Mouse (Mus musculus) layer of hippocampus, adult 11-12 months (tissue): Measurements from ENCODE around the gene Cbx5.
A peak's percentile ranks its signal among the peaks of the same experiment; 100 is the strongest.
"Not testable (repeated sequence)": the region's sequence is repeated elsewhere in the genome, so short reads cannot be mapped to it uniquely, and the experiment has no call there.

Source experiments
- DNase-seq: peaks from one replicate; pipeline ENCODE4 v3.0.0; 2022; ENCODE audit warnings: low spot score

Cbx5 gene

GRCm38 (mm10) chr15:103250195-103250740 lies 10.7 kb upstream of the Cbx5 start:
- peak; percentile 41 for DNase-seq

GRCm38 (mm10) chr15:103249511-103249910 lies 9.9 kb upstream of the Cbx5 start:
- DNase-seq = not testable (repeated sequence)

- no peak for DNase-seq
These were observed 9.0 kb upstream of the Cbx5 start for GRCm38 (mm10) chr15:103248401-103249313.

- no peak for DNase-seq
These were observed 8.3 kb upstream of the Cbx5 start for GRCm38 (mm10) chr15:103247782-103248400.

- DNase-seq = no peak
These were observed 7.6 kb upstream of the Cbx5 start for GRCm38 (mm10) chr15:103247078-103247781.

- DNase-seq = no peak
These were observed 6.0 kb upstream of the Cbx5 start for GRCm38 (mm10) chr15:103245616-103246015.

- no peak for DNase-seq
These were observed 3.3 kb upstream of the Cbx5 start for GRCm38 (mm10) chr15:103242885-103243284.

- DNase-seq = not testable (repeated sequence)
These were observed 1.7 kb upstream of the Cbx5 start for GRCm38 (mm10) chr15:103241071-103242018.

GRCm38 (mm10) chr15:103240160-103241028 lies 778 bp upstream of the Cbx5 start, which contains the start of gene Hnrnpa1:
Gene Hnrnpa1 (plus strand): TSS chr15:103240432.
- DNase-seq = peak; percentile 96

- DNase-seq = peak; percentile 96
These were observed 409 bp downstream of the Cbx5 start for GRCm38 (mm10) chr15:103239130-103239684.

- no peak for DNase-seq
These were observed 2.3 kb downstream of the Cbx5 start for GRCm38 (mm10) chr15:103237295-103237694.

GRCm38 (mm10) chr15:103233119-103233518 lies 6.5 kb downstream of the Cbx5 start:
- DNase-seq = no peak

- DNase-seq = no peak
These were observed 10.7 kb downstream of the Cbx5 start for GRCm38 (mm10) chr15:103228904-103229303.

- DNase-seq = no peak
These were observed 12.0 kb downstream of the Cbx5 start for GRCm38 (mm10) chr15:103227572-103227971.

GRCm38 (mm10) chr15:103227022-103227421 lies 12.6 kb downstream of the Cbx5 start:
- DNase-seq = no peak

- no peak for DNase-seq
These were observed 15.5 kb downstream of the Cbx5 start for GRCm38 (mm10) chr15:103224161-103224560.

- no peak for DNase-seq
These were observed 18.2 kb downstream of the Cbx5 start for GRCm38 (mm10) chr15:103221386-103221785.

GRCm38 (mm10) chr15:103220785-103221184 lies 18.8 kb downstream of the Cbx5 start:
- no peak for DNase-seq

GRCm38 (mm10) chr15:103216052-103216451 lies 23.6 kb downstream of the Cbx5 start:
- no peak for DNase-seq
